Mouse (Mus musculus): ENCODE measurements around the gene Cage1. TPM values are rescaled to one million over a fixed set of nuclear protein-coding genes. Genes with fewer than 3 reads are reported as not detected.

The Cage1 gene
- polyA plus RNA-seq (2015; fragmentation: Nextera tagmentation; extraction: Ambion mirVana): 1.00 and 1.3 TPM in 2 replicates

DNA sequence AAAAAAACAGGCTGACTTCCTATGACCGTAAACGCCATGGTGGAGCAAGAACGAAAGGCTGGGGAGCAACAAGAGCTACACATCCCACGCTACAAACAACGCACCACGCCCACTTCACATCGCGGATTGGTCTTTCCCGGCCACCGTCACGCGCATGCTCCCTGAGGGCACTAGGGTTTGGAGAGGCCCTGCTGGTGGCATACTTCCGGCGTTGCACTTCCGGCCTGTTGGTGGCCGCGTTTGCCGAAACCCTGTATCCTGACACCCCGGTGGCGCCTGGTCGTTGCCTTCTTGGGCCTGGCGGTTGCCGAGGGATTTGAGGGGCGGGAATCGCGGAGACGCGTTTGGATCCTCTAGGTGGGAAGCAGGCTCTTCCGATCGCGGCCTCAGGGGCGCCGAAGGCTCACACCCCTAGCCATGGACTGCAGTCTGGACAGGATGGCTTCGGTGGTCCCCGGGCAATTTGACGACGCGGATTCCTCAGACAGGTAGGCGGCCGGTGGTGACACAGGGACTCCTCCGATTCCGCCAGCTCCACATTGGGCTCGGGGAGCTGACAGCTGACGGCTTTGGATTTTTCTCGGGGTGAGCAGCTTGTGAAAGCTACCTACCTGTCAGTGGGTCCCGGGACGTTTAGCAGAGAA lies at the start of gene Cage1:
Cage1 (minus strand) TSS at position 26 of the 644 bp plus-strand sequence.
- under 1% methylated on average over 47 of the region's 47 CpGs for WGBS
- peak within 1 kb of the TSS; percentile 86 for H3K27ac ChIP-seq
- peaks cover 19% of the 10 kb centered on the region for H3K4me1 ChIP-seq (replicated peaks)
- no peaks in the 10 kb centered on the region for H3K27me3 ChIP-seq
- H3K4me3 ChIP-seq: peak within 1 kb of the TSS; percentile 77
- peaks cover 25% of the 10 kb centered on the region for H3K36me3 ChIP-seq
- peak within 1 kb of the TSS; percentile 81 for H3K4me2 ChIP-seq
- H3K9ac ChIP-seq: peak within 1 kb of the TSS; percentile 88
- H3K9me3 ChIP-seq (replicated peaks): no peaks in the 10 kb centered on the region
- peak; percentile 95 for ATAC-seq (replicated peaks; ENCODE audit: insufficient number of reproducible peaks, insufficient read depth, low FRiP score, low read depth)

DNA sequence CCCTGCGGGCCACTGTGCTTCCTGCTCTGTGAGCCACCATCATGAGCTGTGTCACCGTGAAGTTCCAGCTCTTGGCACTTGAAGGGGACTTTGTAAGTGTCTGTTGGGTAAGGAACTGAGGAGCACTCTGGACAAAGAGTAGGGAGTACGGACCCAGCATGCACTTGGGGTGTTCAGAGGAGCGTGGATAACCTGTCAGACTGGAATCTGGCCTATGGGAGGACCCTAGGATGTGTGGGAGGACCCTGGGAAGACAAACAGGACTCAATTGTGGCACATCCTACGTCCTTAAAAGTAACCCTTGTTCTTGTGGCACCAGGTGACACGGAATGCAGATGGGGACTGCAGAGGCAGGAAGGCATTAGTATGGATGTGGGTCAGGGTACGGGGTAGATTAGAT lies 44.3 kb upstream of the Cage1 start:
- Histone ChIP-seq H3K36me3 (no peaks in the 10 kb centered on the region), H3K27ac (no peak overlapping the region), H3K4me1 (replicated peaks) (peaks cover 13% of the 10 kb centered on the region), H3K27me3 (no peaks in the 10 kb centered on the region), H3K4me2 (no peak overlapping the region), H3K4me3 (no peak overlapping the region), H3K9ac (no peak overlapping the region), H3K9me3 (replicated peaks) (no peaks in the 10 kb centered on the region)
- 74% methylated on average over 7 of the region's 7 CpGs for WGBS
- ATAC-seq (replicated peaks; ENCODE audit: insufficient number of reproducible peaks, insufficient read depth, low FRiP score, low read depth): no peak

DNA sequence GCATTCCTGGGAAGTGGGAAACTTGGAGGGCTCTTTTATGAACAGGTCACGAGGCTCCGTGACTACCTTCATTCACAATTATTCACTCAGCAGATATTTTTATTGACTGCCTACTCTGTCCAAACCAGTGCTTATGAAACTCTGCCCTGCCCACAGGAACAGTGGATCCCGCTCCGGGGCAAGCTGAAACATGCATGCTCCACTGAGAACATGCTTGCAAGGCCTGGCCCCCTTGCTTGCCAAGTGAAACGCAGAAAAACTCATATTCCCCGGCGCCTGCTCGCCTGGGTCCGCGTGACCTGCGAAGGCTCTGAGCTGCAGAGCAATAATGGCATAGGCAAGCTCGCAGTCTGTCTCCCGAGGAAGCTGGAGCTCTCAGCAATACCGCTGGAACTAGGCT lies 43.9 kb upstream of the Cage1 start:
- Histone ChIP-seq H3K4me2 (no peak overlapping the region), H3K27ac (no peak overlapping the region), H3K4me3 (no peak overlapping the region), H3K9me3 (replicated peaks) (no peaks in the 10 kb centered on the region), H3K9ac (no peak overlapping the region), H3K36me3 (no peaks in the 10 kb centered on the region), H3K27me3 (no peaks in the 10 kb centered on the region), H3K4me1 (replicated peaks) (peaks cover 13% of the 10 kb centered on the region)
- WGBS: 79% methylated on average over 14 of the region's 14 CpGs
- no peak for ATAC-seq (replicated peaks; ENCODE audit: insufficient number of reproducible peaks, insufficient read depth, low FRiP score, low read depth)

DNA sequence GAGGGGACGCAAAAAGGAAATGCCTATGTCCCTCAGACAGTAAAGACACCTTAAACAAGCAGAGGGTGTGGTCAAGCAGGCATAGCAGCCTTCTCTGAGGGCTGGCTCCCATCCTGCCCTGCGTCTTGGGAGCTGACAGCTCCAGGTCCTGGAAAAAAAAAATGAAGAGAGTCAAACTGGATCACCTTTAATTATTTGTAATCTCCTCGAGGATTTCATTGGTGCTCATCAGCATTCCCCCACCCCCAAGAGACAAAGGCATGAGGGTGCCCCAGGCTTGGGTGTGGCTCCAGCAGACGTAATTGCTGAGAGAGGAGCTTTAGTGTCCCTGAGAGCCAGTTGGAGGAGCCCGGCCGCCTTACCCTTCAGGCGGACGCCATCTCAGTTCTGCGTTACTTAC lies 43.1 kb upstream of the Cage1 start:
- H3K4me1 ChIP-seq (replicated peaks): peaks cover 13% of the 10 kb centered on the region
- H3K9me3 ChIP-seq (replicated peaks): no peaks in the 10 kb centered on the region
- no peak overlapping the region for H3K27ac ChIP-seq
- H3K4me2 ChIP-seq: no peak overlapping the region
- H3K27me3 ChIP-seq: no peaks in the 10 kb centered on the region
- no peak overlapping the region for H3K9ac ChIP-seq
- H3K4me3 ChIP-seq: no peak overlapping the region
- H3K36me3 ChIP-seq: no peaks in the 10 kb centered on the region
- 41% methylated on average over 9 of the region's 9 CpGs for whole genome bisulfite sequencing
- ATAC-seq (replicated peaks; ENCODE audit: insufficient number of reproducible peaks, insufficient read depth, low FRiP score, low read depth): no peak

DNA sequence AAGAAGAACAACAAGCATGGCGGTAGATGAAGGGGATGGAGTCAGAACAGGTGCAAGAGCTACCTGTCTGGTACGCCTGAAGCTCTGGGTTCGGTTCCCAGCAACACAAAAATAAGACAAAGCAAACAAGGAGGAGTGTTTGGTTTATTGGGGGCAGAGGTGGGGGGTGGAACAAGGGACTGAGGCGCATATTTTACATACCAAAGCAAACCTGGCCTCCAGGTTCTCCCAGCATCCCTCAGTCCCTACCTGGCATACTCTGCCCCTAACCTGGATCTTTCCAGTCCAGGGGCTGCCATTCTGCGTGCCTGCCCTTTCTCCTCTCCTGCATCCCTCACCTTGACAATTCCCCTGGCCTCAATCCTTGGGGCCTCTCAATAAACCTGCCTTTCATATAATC lies 42.5 kb upstream of the Cage1 start:
- H3K27me3 ChIP-seq: no peaks in the 10 kb centered on the region
- no peak overlapping the region for H3K27ac ChIP-seq
- H3K36me3 ChIP-seq: no peaks in the 10 kb centered on the region
- no peak overlapping the region for H3K4me2 ChIP-seq
- no peak overlapping the region for H3K4me3 ChIP-seq
- 78% methylated on average over 5 of the region's 5 CpGs for WGBS
- no peak for ATAC-seq (replicated peaks; ENCODE audit: insufficient number of reproducible peaks, insufficient read depth, low FRiP score, low read depth)
- H3K9ac ChIP-seq: no peak overlapping the region
- peaks cover 18% of the 10 kb centered on the region for H3K4me1 ChIP-seq (replicated peaks)
- no peaks in the 10 kb centered on the region for H3K9me3 ChIP-seq (replicated peaks)

DNA sequence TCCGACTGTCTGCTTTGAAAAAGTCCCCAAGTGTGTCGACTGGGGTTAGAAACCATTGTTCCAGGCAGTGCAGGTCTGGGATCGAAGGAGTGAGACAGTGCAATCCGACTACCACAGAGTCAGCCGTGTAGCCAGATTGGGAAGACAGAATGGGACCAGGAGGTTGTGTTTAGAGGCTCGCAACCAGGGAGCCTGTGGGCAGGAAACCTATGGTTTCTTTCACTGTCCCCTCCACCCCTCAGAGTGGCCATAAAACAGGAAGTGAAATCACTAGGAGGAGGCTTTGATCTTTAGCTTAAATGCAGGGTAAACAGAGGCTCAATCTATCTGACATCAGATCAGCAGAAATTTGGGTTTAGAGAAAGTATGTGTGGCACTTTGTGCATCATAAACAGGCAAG lies 42.0 kb upstream of the Cage1 start:
- no peak for ATAC-seq (replicated peaks; ENCODE audit: insufficient number of reproducible peaks, insufficient read depth, low FRiP score, low read depth)
- H3K9me3 ChIP-seq (replicated peaks): no peaks in the 10 kb centered on the region
- WGBS: 51% methylated on average over 6 of the region's 6 CpGs
- no peak overlapping the region for H3K27ac ChIP-seq
- no peaks in the 10 kb centered on the region for H3K36me3 ChIP-seq
- H3K27me3 ChIP-seq: no peaks in the 10 kb centered on the region
- no peak overlapping the region for H3K9ac ChIP-seq
- peaks cover 23% of the 10 kb centered on the region for H3K4me1 ChIP-seq (replicated peaks)
- no peak overlapping the region for H3K4me3 ChIP-seq
- no peak overlapping the region for H3K4me2 ChIP-seq

DNA sequence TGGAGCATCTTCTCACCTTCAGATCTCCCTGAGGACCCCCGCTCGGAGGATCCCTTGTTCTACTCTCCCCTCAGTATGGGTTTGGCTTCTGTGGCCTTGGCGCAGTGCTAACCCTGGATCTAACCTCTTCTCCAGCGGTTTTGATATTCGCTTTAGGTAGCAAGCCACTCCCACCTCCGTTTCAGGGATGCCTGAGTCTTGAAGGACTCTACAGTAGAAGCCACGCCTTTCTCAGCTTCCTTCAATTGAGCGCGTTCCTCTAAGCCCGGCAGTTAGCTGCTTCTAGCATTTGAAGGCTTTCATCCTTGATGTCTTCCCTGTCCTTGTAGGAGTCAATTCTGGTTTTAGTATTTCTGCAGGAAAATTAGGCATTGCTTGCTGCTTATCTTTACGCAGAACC lies 40.2 kb upstream of the Cage1 start:
- 28% methylated on average over 11 of the region's 11 CpGs for WGBS

DNA sequence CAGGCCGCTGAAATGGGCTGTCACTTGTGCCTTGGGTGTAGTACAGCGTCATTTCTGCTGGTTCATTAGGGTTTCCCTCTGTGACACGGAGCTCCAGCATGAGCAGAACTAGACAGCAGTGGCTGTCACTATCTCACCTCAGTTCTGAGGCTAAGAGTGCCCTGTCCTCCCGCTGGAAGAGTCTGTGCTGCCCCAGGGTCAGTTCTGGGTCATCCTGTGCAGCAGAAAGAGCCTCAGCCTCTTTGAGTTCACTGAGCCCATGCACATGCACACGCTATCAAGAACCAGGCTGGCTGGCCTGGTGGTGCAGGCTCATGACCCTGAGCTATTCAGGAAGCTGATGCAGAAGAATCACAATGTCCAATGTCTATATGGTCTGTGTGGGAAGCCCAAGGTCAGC lies 37.5 kb upstream of the Cage1 start:
- Histone ChIP-seq H3K9ac (no peak overlapping the region), H3K4me2 (no peak overlapping the region), H3K27ac (peak overlapping the region; percentile 57), H3K36me3 (no peaks in the 10 kb centered on the region), H3K4me1 (replicated peaks) (peaks cover 23% of the 10 kb centered on the region), H3K4me3 (no peak overlapping the region), H3K27me3 (no peaks in the 10 kb centered on the region), H3K9me3 (replicated peaks) (no peaks in the 10 kb centered on the region)
- WGBS: 18% methylated on average over 5 of the region's 5 CpGs
- ATAC-seq (replicated peaks; ENCODE audit: insufficient number of reproducible peaks, insufficient read depth, low FRiP score, low read depth): peak; percentile 63; the same call in 1 of the 2 replicates

More for the DNA sequence above, 40.2 kb upstream of the Cage1 start:
- H3K4me3 ChIP-seq: no peak overlapping the region
- peaks cover 19% of the 10 kb centered on the region for H3K4me1 ChIP-seq (replicated peaks)
- no peak for ATAC-seq (replicated peaks; ENCODE audit: insufficient number of reproducible peaks, insufficient read depth, low FRiP score, low read depth)
- H3K9me3 ChIP-seq (replicated peaks): no peaks in the 10 kb centered on the region
- no peak overlapping the region for H3K4me2 ChIP-seq
- H3K9ac ChIP-seq: no peak overlapping the region
- no peak overlapping the region for H3K27ac ChIP-seq
- no peaks in the 10 kb centered on the region for H3K27me3 ChIP-seq
- no peaks in the 10 kb centered on the region for H3K36me3 ChIP-seq

DNA sequence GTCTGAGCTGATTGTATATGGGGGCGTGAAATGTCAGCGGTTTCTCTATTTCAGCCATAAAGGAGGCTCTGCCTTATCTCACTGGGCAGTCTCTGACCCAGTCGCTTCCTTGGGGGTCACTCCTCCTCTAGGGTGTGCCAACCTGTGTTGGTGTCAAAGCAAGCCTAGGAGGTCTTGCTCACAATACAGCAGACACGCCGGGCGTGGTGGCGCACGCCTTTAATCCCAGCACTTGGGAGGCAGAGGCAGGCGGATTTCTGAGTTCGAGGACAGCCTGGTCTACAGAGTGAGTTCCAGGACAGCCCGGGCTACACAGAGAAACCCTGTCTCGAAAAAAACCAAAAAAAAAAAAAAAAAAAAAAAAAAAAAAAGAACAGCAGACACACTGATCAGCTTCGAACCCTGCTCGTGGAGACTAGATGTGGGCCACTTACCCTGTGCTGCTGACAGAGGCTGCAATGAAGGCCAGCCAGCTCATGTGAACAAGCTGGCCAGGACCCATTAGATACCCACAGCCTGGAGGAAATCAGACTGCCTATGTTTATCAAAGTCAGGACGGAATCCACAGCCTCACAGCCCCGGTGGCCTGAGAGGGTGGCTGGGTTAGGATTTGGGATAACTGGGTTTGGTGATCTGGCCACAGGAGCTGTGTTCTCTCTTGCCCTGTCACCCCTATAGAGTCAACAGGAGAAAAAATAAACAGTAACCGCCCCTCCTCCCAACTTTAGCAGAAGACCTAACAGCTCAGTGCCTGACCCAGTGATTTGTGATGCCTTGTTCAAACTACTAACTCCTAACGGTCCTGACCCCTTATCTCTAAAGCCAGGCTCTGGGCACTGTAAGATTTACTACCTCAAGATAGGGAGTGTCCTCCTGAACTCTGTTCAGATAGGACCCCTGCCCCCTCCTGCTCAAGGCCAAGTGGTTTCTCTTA lies 36.8 kb upstream of the Cage1 start:
- H3K4me3 ChIP-seq: no peak overlapping the region
- no peak; the same call in 1 of the 2 replicates for ATAC-seq (replicated peaks; ENCODE audit: insufficient number of reproducible peaks, insufficient read depth, low FRiP score, low read depth)
- H3K9ac ChIP-seq: no peak overlapping the region
- peaks cover 23% of the 10 kb centered on the region for H3K4me1 ChIP-seq (replicated peaks)
- H3K36me3 ChIP-seq: no peaks in the 10 kb centered on the region
- H3K27ac ChIP-seq: peak overlapping the region; percentile 57
- 62% methylated on average over 18 of the region's 18 CpGs for WGBS
- H3K9me3 ChIP-seq (replicated peaks): no peaks in the 10 kb centered on the region
- no peak overlapping the region for H3K4me2 ChIP-seq
- no peaks in the 10 kb centered on the region for H3K27me3 ChIP-seq

DNA sequence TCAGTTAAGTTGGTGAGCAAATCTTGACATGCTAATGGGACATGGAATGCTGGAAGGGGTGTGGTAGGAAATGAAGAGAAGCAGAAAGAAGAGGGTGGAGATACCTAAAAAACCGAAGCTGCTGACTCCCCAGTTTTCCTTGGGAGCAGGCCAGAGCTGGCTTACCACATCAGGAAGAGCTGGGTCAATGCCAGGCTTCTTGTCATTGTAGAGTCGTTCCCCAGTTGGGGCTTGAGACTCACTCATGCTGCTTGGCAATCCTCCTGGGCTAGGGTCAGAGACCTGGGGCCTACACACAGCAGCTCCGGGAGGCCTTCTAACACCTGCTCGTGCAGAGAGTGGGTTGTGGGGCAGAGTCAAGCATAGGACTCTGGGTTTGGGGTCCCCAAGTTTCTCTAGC lies 34.1 kb upstream of the Cage1 start:
- WGBS: 24% methylated on average over 4 of the region's 4 CpGs
- Histone ChIP-seq H3K4me1 (replicated peaks) (peaks cover 23% of the 10 kb centered on the region), H3K27me3 (no peaks in the 10 kb centered on the region), H3K27ac (peak overlapping the region; percentile 41), H3K36me3 (no peaks in the 10 kb centered on the region), H3K9ac (no peak overlapping the region), H3K4me2 (no peak overlapping the region), H3K4me3 (no peak overlapping the region), H3K9me3 (replicated peaks) (no peaks in the 10 kb centered on the region)
- ATAC-seq (replicated peaks; ENCODE audit: insufficient number of reproducible peaks, insufficient read depth, low FRiP score, low read depth): 0 out of 2 replicates have a peak, but pooled peaks have one; percentile 45

DNA sequence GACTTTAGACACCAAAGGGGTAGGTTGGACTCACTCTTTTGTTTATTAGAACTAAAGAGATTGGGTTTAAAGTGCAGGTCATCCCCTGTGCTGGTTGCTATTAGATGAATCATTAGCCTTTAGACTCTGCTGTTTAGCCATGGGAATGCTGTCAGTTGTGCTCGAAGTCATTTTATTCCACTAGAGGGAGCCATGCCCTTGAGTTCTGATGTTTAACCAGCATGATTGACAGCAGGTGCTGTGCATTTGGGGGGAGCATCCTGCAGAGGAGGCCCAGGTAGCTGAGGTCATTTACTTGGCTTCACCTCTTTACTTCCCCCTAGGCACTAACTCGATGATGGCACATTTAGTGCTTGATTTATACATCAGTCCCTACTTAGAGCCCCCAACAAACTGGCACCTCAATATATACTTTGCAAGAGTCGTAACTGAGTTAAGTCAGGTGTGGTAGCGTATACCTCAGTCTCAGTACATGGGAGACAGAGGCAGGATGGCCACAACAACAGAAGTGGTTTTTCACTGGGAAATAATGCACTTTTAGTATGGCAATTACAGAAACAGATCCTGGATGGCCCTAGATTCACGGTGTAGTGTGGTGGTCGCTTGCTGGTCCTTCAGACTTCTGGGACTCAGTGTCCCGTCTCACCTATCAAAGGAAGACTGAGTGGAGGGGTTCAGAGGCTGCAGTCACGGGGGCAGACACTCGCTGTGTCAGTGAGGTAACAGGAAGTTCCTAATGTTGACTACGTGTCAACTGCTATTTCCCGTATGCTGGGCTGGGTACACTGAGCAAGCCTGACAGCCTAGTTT lies 28.2 kb upstream of the Cage1 start:
- Histone ChIP-seq H3K36me3 (peaks cover 19% of the 10 kb centered on the region), H3K9ac (no peak overlapping the region), H3K4me3 (no peak overlapping the region), H3K27me3 (no peaks in the 10 kb centered on the region), H3K27ac (no peak overlapping the region), H3K9me3 (replicated peaks) (no peaks in the 10 kb centered on the region), H3K4me1 (replicated peaks) (no peaks in the 10 kb centered on the region), H3K4me2 (no peak overlapping the region)
- no peak for ATAC-seq (replicated peaks; ENCODE audit: insufficient number of reproducible peaks, insufficient read depth, low FRiP score, low read depth)
- WGBS: 66% methylated on average over 11 of the region's 11 CpGs

Data from heart, embryonic 15.5 days (tissue).